Mouse (Mus musculus) thymus, adult 2 months (tissue): ENCODE measurements around the gene Otud3. TPM values are rescaled to one million over a fixed set of nuclear protein-coding genes. Genes with fewer than 3 reads are reported as not detected.
A peak's percentile ranks its signal among the peaks of the same experiment; 100 is the strongest.

Source experiments
- DNase-seq: peaks from one replicate; pipeline ENCODE4 v3.0.0; 2021
- H3K27ac ChIP-seq: fragments of 200-500 bp; 2 replicates; pipeline ENCODE4 v1.5.1; 2012; ENCODE audit warnings: low read length, control low read depth; ENCODE audit not compliant: control insufficient read depth, insufficient read depth
- H3K27me3 ChIP-seq: fragments of 200-500 bp; 2 replicates; pipeline ENCODE4 v1.6.1; 2012; ENCODE audit warnings: mild to moderate bottlenecking, low read length, moderate library complexity, mixed read lengths; ENCODE audit not compliant: control insufficient read depth, insufficient read depth
- H3K36me3 ChIP-seq: fragments of 200-500 bp; 2 replicates; pipeline ENCODE4 v1.6.1; 2012; ENCODE audit warnings: mild to moderate bottlenecking, low read length, moderate library complexity; ENCODE audit not compliant: control insufficient read depth, insufficient read depth
- H3K4me1 ChIP-seq: fragments of 200-500 bp; replicated peaks from 2 replicates; pipeline ENCODE4 v1.6.1; 2012; ENCODE audit warnings: low read length; ENCODE audit not compliant: control insufficient read depth, insufficient read depth
- H3K4me3 ChIP-seq: fragments of 200-500 bp; 2 replicates; pipeline ENCODE4 v1.5.1; 2012; ENCODE audit warnings: mild to moderate bottlenecking, low read length, control low read depth, moderate library complexity; ENCODE audit not compliant: control insufficient read depth, insufficient read depth
- CTCF ChIP-seq: fragments of 200-500 bp; IDR thresholded peaks from 2 replicates; pipeline ENCODE4 v1.5.1; 2012; ENCODE audit warnings: mild to moderate bottlenecking, control low read depth, low read length, moderate library complexity, borderline replicate concordance; ENCODE audit not compliant: control insufficient read depth, poor library complexity, insufficient read depth; ENCODE audit errors: extremely low read depth
- POLR2A ChIP-seq: fragments of 200-500 bp; IDR thresholded peaks from 2 replicates; pipeline ENCODE4 v1.6.1; 2012; ENCODE audit warnings: mild to moderate bottlenecking, low read length, control low read depth, moderate library complexity; ENCODE audit not compliant: control insufficient read depth, poor library complexity, insufficient read depth; ENCODE audit errors: extremely low read depth
- WGBS: fragments of 180-500 bp; shearing (Covaris S2); methylation state at CpG from one replicate; pipeline ENCODE4 v1.1.7; 2018; 5-methylcytosine and 5-hydroxymethylcytosine counted together
- polyA plus RNA-seq: library from polyadenylated mRNA; depleted of rRNA; stranded (reverse); fragments of >200 nt; gene quantifications from 2 replicates; pipeline ENCODE4 v1.2.3, GENCODE M21; 2012; rRNA removed

Otud3 gene
- polyA plus RNA-seq, 1 experiment, result 8.9 TPM

GRCm38 (mm10) chr4:138858446-138858845, 55.3 kb downstream of the Otud3 start:
- TF ChIP-seq POLR2A (no peak), CTCF (no peak)

GRCm38 (mm10) chr4:138857576-138857975, 56.2 kb downstream of the Otud3 start:
- 5% methylated on average over 10 of the region's 10 CpGs for WGBS
- H3K4me1 ChIP-seq, result no peaks in the 10 kb centered on the region
- H3K27ac ChIP-seq, result no peak overlapping the region
- DNase-seq, result no peak
- no peak for TF ChIP-seq POLR2A
- no peak for TF ChIP-seq CTCF
- H3K4me3 ChIP-seq, result no peak overlapping the region
- H3K27me3 ChIP-seq, result no peaks in the 10 kb centered on the region; the same call in 1 of the 2 replicates
- H3K36me3 ChIP-seq, result no peaks in the 10 kb centered on the region

More at GRCm38 (mm10) chr4:138858446-138858845, 55.3 kb downstream of the Otud3 start:
- no peak for DNase-seq
- no peaks in the 10 kb centered on the region for H3K36me3 ChIP-seq
- H3K27me3 ChIP-seq, result no peaks in the 10 kb centered on the region; the same call in 1 of the 2 replicates
- 41% methylated on average over 15 of the region's 15 CpGs for WGBS
- no peaks in the 10 kb centered on the region for H3K4me1 ChIP-seq
- no peak overlapping the region for H3K4me3 ChIP-seq
- H3K27ac ChIP-seq, result no peak overlapping the region

GRCm38 (mm10) chr4:138856491-138856890, 57.3 kb downstream of the Otud3 start:
- peak; percentile 57 for DNase-seq
- H3K27me3 ChIP-seq, result no peaks in the 10 kb centered on the region; the same call in 1 of the 2 replicates
- H3K4me1 ChIP-seq, result no peaks in the 10 kb centered on the region
- no peaks in the 10 kb centered on the region for H3K36me3 ChIP-seq
- H3K4me3 ChIP-seq, result no peak overlapping the region
- TF ChIP-seq CTCF (peak; percentile 46; the same call in 1 of the 2 replicates), POLR2A (no peak)
- 33% methylated on average over 7 of the region's 7 CpGs for WGBS
- no peak overlapping the region for H3K27ac ChIP-seq

- Histone ChIP-seq H3K27ac (no peak overlapping the region), H3K27me3 (no peaks in the 10 kb centered on the region; the same call in 1 of the 2 replicates), H3K4me3 (no peak overlapping the region), H3K36me3 (no peaks in the 10 kb centered on the region), H3K4me1 (no peaks in the 10 kb centered on the region)
- DNase-seq, result no peak
- TF ChIP-seq CTCF (no peak), POLR2A (no peak)
- 87% methylated on average over 9 of the region's 9 CpGs for whole genome bisulfite sequencing
These were observed 58.6 kb downstream of the Otud3 start for GRCm38 (mm10) chr4:138855092-138855632.

GRCm38 (mm10) chr4:138852961-138853360, 60.8 kb downstream of the Otud3 start:
- TF ChIP-seq CTCF (no peak), POLR2A (no peak)
- Histone ChIP-seq H3K27ac (no peak overlapping the region), H3K4me1 (no peaks in the 10 kb centered on the region), H3K36me3 (no peaks in the 10 kb centered on the region), H3K27me3 (no peaks in the 10 kb centered on the region), H3K4me3 (no peak overlapping the region)
- no peak for DNase-seq
- 83% methylated on average over 6 of the region's 6 CpGs for WGBS

GRCm38 (mm10) chr4:138851463-138851862, 62.3 kb downstream of the Otud3 start:
- TF ChIP-seq CTCF (peak; percentile 75; the same call in 1 of the 2 replicates), POLR2A (no peak)

More at GRCm38 (mm10) chr4:138851463-138851862, 62.3 kb downstream of the Otud3 start:
- Histone ChIP-seq H3K27me3 (no peaks in the 10 kb centered on the region), H3K36me3 (no peaks in the 10 kb centered on the region), H3K27ac (no peak overlapping the region), H3K4me3 (no peak overlapping the region), H3K4me1 (no peaks in the 10 kb centered on the region)
- peak; percentile 71 for DNase-seq
- WGBS, result 3% methylated on average over 4 of the region's 4 CpGs

Other genes with a start within 250 kb of the Otud3 start
- gene Pla2g2c, start 189.2 kb downstream of the Otud3 start, polyA plus RNA-seq, result not detected in 2 replicates
- gene Ubxn10, start 176.8 kb downstream of the Otud3 start, polyA plus RNA-seq, result 1.1 and 2.0 TPM in 2 replicates
- gene Pla2g2f, start 156.3 kb downstream of the Otud3 start, polyA plus RNA-seq, result 2.1 and 3.1 TPM in 2 replicates
- 35.0 and 54.4 TPM in 2 replicates for gene Pla2g2d, start 138.2 kb downstream of the Otud3 start, polyA plus RNA-seq
- gene Pla2g5, start 50.5 kb downstream of the Otud3 start, polyA plus RNA-seq, result 1.1 and 11.5 TPM in 2 replicates
- gene Gm13030, start 40.0 kb downstream of the Otud3 start, polyA plus RNA-seq, result not detected in 2 replicates
- 1.1 and 1.6 TPM in 2 replicates for gene Pla2g2e, start 36.0 kb downstream of the Otud3 start, polyA plus RNA-seq
- 2.1 and 2.3 TPM in 2 replicates for gene Rnf186, start 53.2 kb upstream of the Otud3 start, polyA plus RNA-seq
- 30.2 and 30.7 TPM in 2 replicates for gene Tmco4, start 58.9 kb upstream of the Otud3 start, polyA plus RNA-seq
- gene Htr6, start 161.6 kb upstream of the Otud3 start, polyA plus RNA-seq, result not detected in 2 replicates
- 35.7 and 36.3 TPM in 2 replicates for gene Nbl1, start 179.0 kb upstream of the Otud3 start, polyA plus RNA-seq
- 38.0 and 65.3 TPM in 2 replicates for gene Minos1, start 217.2 kb upstream of the Otud3 start, polyA plus RNA-seq